Mouse (Mus musculus) CH12.LX (cell line): ENCODE data around the gene C1qc. TPM values are rescaled to one million over a fixed set of nuclear protein-coding genes. Genes with fewer than 3 reads are reported as not detected.

Source experiments
- DNase-seq: peaks from one replicate; pipeline ENCODE4 v3.0.0-alpha.2; 2013; ENCODE audit errors: extremely low read depth
- H3K27ac ChIP-seq: 2 replicates; pipeline ENCODE4 v1.5.1; 2012; ENCODE audit warnings: low read depth, mild to moderate bottlenecking, control low read depth, moderate library complexity; ENCODE audit not compliant: insufficient read depth
- H3K27me3 ChIP-seq: replicated peaks from 2 replicates; pipeline ENCODE3; 2012; ENCODE audit warnings: inconsistent platforms
- H3K36me3 ChIP-seq, 2 experiments: replicated peaks in 1 of 2; 2 replicates each; pipeline versions ENCODE3 to v1.6.1; 2012; ENCODE audit warnings: inconsistent platforms in 1 of 2, low read length in 1 of 2, mild to moderate bottlenecking in 1 of 2, mixed read lengths in 1 of 2, moderate library complexity in 1 of 2; ENCODE audit not compliant: control insufficient read depth in 1 of 2, insufficient read depth in 1 of 2
- H3K4me1 ChIP-seq, 2 experiments: 2 replicates each; pipeline ENCODE4 v1.6.1; 2012; ENCODE audit warnings: inconsistent platforms in 1 of 2, moderate library complexity in 1 of 2; ENCODE audit not compliant: insufficient read depth in 2 of 2, control insufficient read depth in 1 of 2
- H3K4me2 ChIP-seq: 2 replicates; pipeline ENCODE4 v1.6.1; 2012; ENCODE audit warnings: low read depth, mild to moderate bottlenecking, control low read depth; ENCODE audit not compliant: poor library complexity, insufficient read depth, severe bottlenecking
- H3K4me3 ChIP-seq, 3 experiments: fragments of 150-350 bp in 1 of 3; sonication (generic) in 1 of 3; replicated peaks in 1 of 3; 2 replicates each; pipeline versions ENCODE3 to v1.5.1; 2011 to 2012; ENCODE audit warnings: low read depth in 2 of 3, low read length in 2 of 3, mild to moderate bottlenecking in 2 of 3, moderate library complexity in 2 of 3, control low read depth in 1 of 3, improper control_type of control experiment in 1 of 3, inconsistent platforms in 1 of 3, mixed read lengths in 1 of 3; ENCODE audit not compliant: poor library complexity in 1 of 3
- H3K79me2 ChIP-seq: replicated peaks from 2 replicates; pipeline ENCODE4 v1.6.1; 2012; ENCODE audit warnings: mild to moderate bottlenecking, moderate library complexity; ENCODE audit not compliant: control insufficient read depth, poor library complexity, insufficient read depth, severe bottlenecking; ENCODE audit errors: extremely low read depth
- H3K9ac ChIP-seq: 2 replicates; pipeline ENCODE4 v1.6.1; 2012; ENCODE audit warnings: low read depth, mild to moderate bottlenecking, control low read depth, moderate library complexity; ENCODE audit not compliant: insufficient read depth
- H3K9me3 ChIP-seq: replicated peaks from 2 replicates; pipeline ENCODE3; 2012; ENCODE audit warnings: low read length, inconsistent platforms, mixed read lengths
- BHLHE40 ChIP-seq: IDR thresholded peaks from 2 replicates; pipeline ENCODE4 v1.6.1; 2011; ENCODE audit warnings: mild to moderate bottlenecking, low read depth, low read length, improper control_type of control experiment
- CTCF ChIP-seq, 2 experiments: IDR thresholded peaks in 1 of 2; conservative IDR thresholded peaks in 1 of 2; 2 replicates each; pipeline ENCODE4 v1.5.1; 2011 to 2012; ENCODE audit warnings: low read depth in 2 of 2, low read length in 2 of 2, improper control_type of control experiment in 1 of 2, inconsistent platforms in 1 of 2, mild to moderate bottlenecking in 1 of 2, moderate library complexity in 1 of 2
- E2F4 ChIP-seq: IDR thresholded peaks from 2 replicates; pipeline ENCODE4 v1.6.1; 2011; ENCODE audit warnings: low read depth, low read length, improper control_type of control experiment; ENCODE audit not compliant: insufficient replicate concordance
- ELF1 ChIP-seq: IDR thresholded peaks from 2 replicates; pipeline ENCODE4 v1.6.1; 2014; ENCODE audit warnings: low read depth, mild to moderate bottlenecking, inconsistent platforms, low read length, improper control_type of control experiment
- ETS1 ChIP-seq: conservative IDR thresholded peaks from 2 replicates; pipeline ENCODE4 v1.6.1; 2012; ENCODE audit warnings: low read depth, mild to moderate bottlenecking, inconsistent platforms, low read length, improper control_type of control experiment, moderate library complexity
- GABPA ChIP-seq: IDR thresholded peaks from 2 replicates; pipeline ENCODE4 v1.6.1; 2012; ENCODE audit warnings: low read depth, low read length, improper control_type of control experiment, inconsistent platforms; ENCODE audit not compliant: insufficient replicate concordance
- JUND ChIP-seq: conservative IDR thresholded peaks from 2 replicates; pipeline ENCODE4 v1.6.1; 2011; ENCODE audit warnings: low read depth, low read length, improper control_type of control experiment
- MAFK ChIP-seq: IDR thresholded peaks from 2 replicates; pipeline ENCODE4 v1.6.1; 2011; ENCODE audit warnings: low read length, improper control_type of control experiment; ENCODE audit not compliant: insufficient replicate concordance
- MAX ChIP-seq: IDR thresholded peaks from 2 replicates; pipeline ENCODE4 v1.6.1; 2011; ENCODE audit warnings: low read length, improper control_type of control experiment
- MAZ ChIP-seq: IDR thresholded peaks from 2 replicates; pipeline ENCODE4 v1.6.1; 2012; ENCODE audit warnings: low read depth, mild to moderate bottlenecking, inconsistent platforms, low read length, improper control_type of control experiment, moderate library complexity
- MXI1 ChIP-seq: IDR thresholded peaks from 2 replicates; pipeline ENCODE4 v1.6.1; 2011; ENCODE audit warnings: mild to moderate bottlenecking, low read depth, low read length, improper control_type of control experiment
- MYC ChIP-seq: IDR thresholded peaks from 2 replicates; pipeline ENCODE4 v1.6.1; 2011; ENCODE audit warnings: low read depth, mild to moderate bottlenecking, improper control_type of control experiment, low read length
- PAX5 ChIP-seq: IDR thresholded peaks from 2 replicates; pipeline ENCODE4 v1.6.1; 2012; ENCODE audit warnings: low read length, inconsistent platforms, mixed read lengths
- POLR2A ChIP-seq: IDR thresholded peaks from 2 replicates; pipeline ENCODE4 v1.6.1; 2011; ENCODE audit warnings: low read depth, mild to moderate bottlenecking, improper control_type of control experiment, low read length
- RAD21 ChIP-seq: IDR thresholded peaks from 2 replicates; pipeline ENCODE4 v1.6.1; 2011; ENCODE audit warnings: low read depth, mild to moderate bottlenecking, low read length, improper control_type of control experiment, moderate library complexity
- SIN3A ChIP-seq: IDR thresholded peaks from 2 replicates; pipeline ENCODE4 v1.6.1; 2012; ENCODE audit warnings: low read length, improper control_type of control experiment, inconsistent platforms
- TBP ChIP-seq: conservative IDR thresholded peaks from 2 replicates; pipeline ENCODE4 v1.6.1; 2011; ENCODE audit warnings: low read depth, low read length, improper control_type of control experiment
- TCF12 ChIP-seq: IDR thresholded peaks from 2 replicates; pipeline ENCODE4 v1.6.1; 2014; ENCODE audit warnings: low read depth, mild to moderate bottlenecking, inconsistent platforms, low read length, improper control_type of control experiment
- USF2 ChIP-seq: conservative IDR thresholded peaks from 2 replicates; pipeline ENCODE4 v1.6.1; 2011; ENCODE audit warnings: low read depth, low read length, improper control_type of control experiment
- ZKSCAN1 ChIP-seq: IDR thresholded peaks from 2 replicates; pipeline ENCODE4 v1.6.1; 2012; ENCODE audit warnings: low read depth, inconsistent platforms, low read length, improper control_type of control experiment, borderline replicate concordance
- ZMIZ1 ChIP-seq: IDR thresholded peaks from 2 replicates; pipeline ENCODE4 v1.6.1; 2012; ENCODE audit warnings: low read depth, mild to moderate bottlenecking, inconsistent platforms, low read length, improper control_type of control experiment
- ZNF384 ChIP-seq: IDR thresholded peaks from 2 replicates; pipeline ENCODE4 v1.6.1; 2012; ENCODE audit warnings: low read depth, low read length, improper control_type of control experiment, inconsistent platforms
- dilution Hi-C: fragments of 300-500 bp; cut with MboI; formaldehyde crosslinking; loops from 2 replicates; pipeline ENCODE4 v1.14.3; 2020; ENCODE audit warnings: low sequenced_read_pairs; ENCODE audit not compliant: extremely low pct_unique_long_range_greater_than_20kb, extremely low pct_ligation_motif_present
- in situ Hi-C: fragments of 300-500 bp; cut with MboI; formaldehyde crosslinking; loops from 3 replicates; pipeline ENCODE4 v1.14.3; 2019; ENCODE audit warnings: low sequenced_read_pairs, low pct_ligation_motif_present, low pct_unique_long_range_greater_than_20kb, mixed read lengths
- polyA plus RNA-seq: library from polyadenylated mRNA; unstranded; fragments of >175 nt; gene quantifications from 2 replicates; pipeline ENCODE4 v1.2.1, GENCODE M21; 2012; ENCODE audit warnings: low read depth; ENCODE audit not compliant: insufficient read length
- total RNA-seq, 2 experiments: library from RNA; depleted of rRNA; stranded (reverse); fragments of 300-350 nt in 1 of 2; fragments of >200 nt in 1 of 2; gene quantifications; 2 replicates each; pipeline ENCODE4 v1.2.3; 2012 to 2014

C1qc gene
- total and polyA plus RNA-seq, 3 experiments = not detected

GRCm38 (mm10) chr4:136898637-136899036 is 5.8 kb upstream of the C1qc start, which contains the start of gene C1qa:
TSS of gene C1qa (minus strand) at chr4:136898803.
- H3K9ac ChIP-seq = no peak within 1 kb of the TSS
- peaks cover 85% of the 10 kb centered on the region for H3K27me3 ChIP-seq
- H3K4me2 ChIP-seq = no peak within 1 kb of the TSS
- no peaks in the 10 kb centered on the region for H3K36me3 ChIP-seq
- TF ChIP-seq TBP (no peak), TCF12 (no peak), MAFK (no peak), MXI1 (no peak), BHLHE40 (no peak), ETS1 (no peak), MYC (no peak), USF2 (no peak), CTCF (conservative IDR thresholded peaks at IDR 0.05 in 1 of 2, IDR thresholded peaks at IDR 0.05 in 1 of 2; ENCODE audit: low read depth in 2 of 2, low read length in 2 of 2) (no peak), RAD21 (no peak), ELF1 (no peak), JUND (no peak), GABPA (no peak), ZNF384 (no peak), ZKSCAN1 (no peak), ZMIZ1 (no peak), SIN3A (no peak), E2F4 (no peak), PAX5 (no peak)
- H3K9me3 ChIP-seq = no peaks in the 10 kb centered on the region
- H3K4me1 ChIP-seq = no peaks in the 10 kb centered on the region
- dilution Hi-C loops (no loop called here), in situ Hi-C loops (loop anchor here (5.0 to 10.0 kb wide), 2 partner anchors 84 to 386 kb away; no protein-coding TSS in a partner anchor)
- no peak within 1 kb of the TSS for H3K4me3 ChIP-seq
- no peak within 1 kb of the TSS for H3K27ac ChIP-seq
- no peak for DNase-seq
- H3K79me2 ChIP-seq = no peaks in the 10 kb centered on the region

GRCm38 (mm10) chr4:136898084-136898598 is 5.3 kb upstream of the C1qc start:
- H3K27me3 ChIP-seq = peaks cover 87% of the 10 kb centered on the region
- H3K27ac ChIP-seq = no peak overlapping the region
- no peak overlapping the region for H3K4me3 ChIP-seq

More at GRCm38 (mm10) chr4:136898084-136898598, 5.3 kb upstream of the C1qc start:
- no peaks in the 10 kb centered on the region for H3K79me2 ChIP-seq
- dilution Hi-C loops = no loop called here
- H3K36me3 ChIP-seq = no peaks in the 10 kb centered on the region
- H3K9me3 ChIP-seq = no peaks in the 10 kb centered on the region
- no peak overlapping the region for H3K4me2 ChIP-seq
- no peaks in the 10 kb centered on the region for H3K4me1 ChIP-seq
- TF ChIP-seq MAZ = no peak
- TF ChIP-seq GABPA = no peak
- TF ChIP-seq ELF1 = no peak
- TF ChIP-seq ETS1 = no peak
- TF ChIP-seq MAX = no peak
- no peak for TF ChIP-seq POLR2A
- no peak for DNase-seq
- no peak overlapping the region for H3K9ac ChIP-seq
- in situ Hi-C loops = loop anchor here (5.0 to 10.0 kb wide), 2 partner anchors 84 to 387 kb away; no protein-coding TSS in a partner anchor
